21 mouse cellular contexts compared by ENCODE assay signal in genomic region chr7:117430361-117430935, GRCm38 (mm10). TPM values are rescaled to one million over a fixed set of nuclear protein-coding genes. Genes with fewer than 3 reads are reported as not detected.
A peak's percentile ranks its signal among the peaks of the same experiment; 100 is the strongest.
DNase-seq lines count a peak whose midpoint lies in the region; ATAC-seq and TF ChIP-seq lines count a peak whose summit lies in the region.
"Had no signal": no experiment of that assay in that cellular context is flagged by ENCODE, and none has a peak within 500 bp of the region (broad histone marks: within the 10 kb centered on the region; RNA-seq: fewer than 3 reads in every experiment).

No protein-coding gene starts in this region.

- H3K9me3 ChIP-seq in heart, embryonic 12.5 days (replicated peaks), result no peaks in the 10 kb centered on the region
- H3K9me3 ChIP-seq in midbrain, embryonic 11.5 days (ENCODE audit: control insufficient read depth, low read length), result no peaks in the 10 kb centered on the region
- no peaks in the 10 kb centered on the region for H3K9me3 ChIP-seq in midbrain, embryonic 13.5 days
- H3K9me3 ChIP-seq in forebrain, embryonic 11.5 days (ENCODE audit: control insufficient read depth, low read length), result no peaks in the 10 kb centered on the region
- H3K9me3 ChIP-seq: embryonic facial prominence, embryonic 12.5 days; forebrain, embryonic 13.5 days; hindbrain, embryonic 10.5 days; hindbrain, embryonic 15.5 days had no signal

- no peaks in the 10 kb centered on the region; the same call in 1 of the 2 replicates for H3K27me3 ChIP-seq in cerebellum, adult 2 months (ENCODE audit: control insufficient read depth, insufficient read depth, low read length)
- no peaks in the 10 kb centered on the region for H3K27me3 ChIP-seq in heart, embryonic 12.5 days (replicated peaks)
- H3K27me3 ChIP-seq in midbrain, embryonic 11.5 days (ENCODE audit: control insufficient read depth, insufficient read depth, low read length), result no peaks in the 10 kb centered on the region
- H3K27me3 ChIP-seq in midbrain, embryonic 13.5 days, result no peaks in the 10 kb centered on the region
- no peaks in the 10 kb centered on the region for H3K27me3 ChIP-seq in forebrain, embryonic 11.5 days (ENCODE audit: control insufficient read depth, insufficient read depth, low read length)
- H3K27me3 ChIP-seq: embryonic facial prominence, embryonic 12.5 days; forebrain, embryonic 13.5 days; hindbrain, embryonic 15.5 days had no signal

- no peaks in the 10 kb centered on the region; the same call in 1 of the 2 replicates for H3K4me1 ChIP-seq in cerebellum, adult 2 months (ENCODE audit: control insufficient read depth, insufficient read depth, low read length)
- peaks cover 52% of the 10 kb centered on the region for H3K4me1 ChIP-seq in heart, embryonic 12.5 days (replicated peaks)
- peaks cover 7% of the 10 kb centered on the region for H3K4me1 ChIP-seq in midbrain, embryonic 11.5 days (ENCODE audit: control insufficient read depth, insufficient read depth, low read length)
- peaks cover 16% of the 10 kb centered on the region for H3K4me1 ChIP-seq in midbrain, embryonic 13.5 days (replicated peaks)
- H3K4me1 ChIP-seq in forebrain, embryonic 11.5 days (replicated peaks; ENCODE audit: control insufficient read depth, insufficient read depth, low read length), result peaks cover 3% of the 10 kb centered on the region; the same call in 1 of the 2 replicates

- no peak for TF ChIP-seq POLR2A in cerebellum, adult 2 months (IDR thresholded peaks at IDR 0.05; ENCODE audit: borderline replicate concordance, insufficient read depth, low read length)

- TF ChIP-seq CTCF in cerebellum, adult 2 months (IDR thresholded peaks at IDR 0.05; ENCODE audit: borderline replicate concordance, insufficient read depth, low read depth, low read length), result no peak

- H3K9ac ChIP-seq in heart, embryonic 12.5 days, result no peak overlapping the region
- H3K9ac ChIP-seq in midbrain, embryonic 11.5 days (ENCODE audit: low read length), result no peak overlapping the region
- no peak overlapping the region for H3K9ac ChIP-seq in midbrain, embryonic 13.5 days (replicated peaks)
- no peak overlapping the region for H3K9ac ChIP-seq in forebrain, embryonic 11.5 days (ENCODE audit: low read length)
- H3K9ac ChIP-seq: embryonic facial prominence, embryonic 12.5 days; forebrain, embryonic 13.5 days; forebrain, postnatal 0 days; hindbrain, embryonic 15.5 days had no signal

- ATAC-seq in heart, embryonic 12.5 days (ENCODE audit: insufficient number of reproducible peaks, low FRiP score), result no peak
- ATAC-seq in midbrain, embryonic 11.5 days (ENCODE audit: low FRiP score), result no peak
- ATAC-seq in midbrain, embryonic 13.5 days, result no peak
- no peak for ATAC-seq in forebrain, embryonic 11.5 days (replicated peaks; ENCODE audit: low FRiP score)
- ATAC-seq: CD4-positive, CD25-positive, alpha-beta regulatory T cell, adult 4 months; forebrain, embryonic 13.5 days; forebrain, postnatal 0 days had no signal

- H3K4me2 ChIP-seq in heart, embryonic 12.5 days, result no peak overlapping the region
- H3K4me2 ChIP-seq in midbrain, embryonic 11.5 days, result no peak overlapping the region
- H3K4me2 ChIP-seq in midbrain, embryonic 13.5 days (replicated peaks), result no peak overlapping the region
- H3K4me2 ChIP-seq in forebrain, embryonic 11.5 days (ENCODE audit: low read depth, low read length, severe bottlenecking), result no peak overlapping the region
- H3K4me2 ChIP-seq: embryonic facial prominence, embryonic 12.5 days; forebrain, embryonic 13.5 days; heart, embryonic 11.5 days; hindbrain, embryonic 15.5 days had no signal

- H3K4me3 ChIP-seq in cerebellum, adult 2 months (replicated peaks; ENCODE audit: insufficient read depth, low read depth, low read length), result no peak overlapping the region
- no peak overlapping the region for H3K4me3 ChIP-seq in heart, embryonic 12.5 days
- H3K4me3 ChIP-seq in midbrain, embryonic 11.5 days (ENCODE audit: low read depth, low read length), result no peak overlapping the region
- no peak overlapping the region for H3K4me3 ChIP-seq in midbrain, embryonic 13.5 days (replicated peaks)
- no peak overlapping the region for H3K4me3 ChIP-seq in forebrain, embryonic 11.5 days (ENCODE audit: low read depth, low read length)
- H3K4me3 ChIP-seq: embryonic facial prominence, embryonic 12.5 days; forebrain, embryonic 13.5 days; hindbrain, embryonic 10.5 days; hindbrain, embryonic 15.5 days had no signal

- H3K27ac ChIP-seq in cerebellum, adult 2 months (ENCODE audit: insufficient read depth, low read length), result no peak overlapping the region
- H3K27ac ChIP-seq in heart, embryonic 12.5 days (ENCODE audit: poor library complexity, severe bottlenecking), result 0 out of 2 replicates have a peak overlapping the region, but pooled peaks have one; percentile 7
- no peak overlapping the region for H3K27ac ChIP-seq in midbrain, embryonic 11.5 days (ENCODE audit: low read depth, low read length)
- no peak overlapping the region for H3K27ac ChIP-seq in midbrain, embryonic 13.5 days
- H3K27ac ChIP-seq in forebrain, embryonic 11.5 days (ENCODE audit: low read depth, low read length), result no peak overlapping the region
- H3K27ac ChIP-seq: embryonic facial prominence, embryonic 12.5 days; forebrain, embryonic 13.5 days; hindbrain, embryonic 15.5 days had no signal

- no peaks in the 10 kb centered on the region for H3K36me3 ChIP-seq in heart, embryonic 12.5 days
- H3K36me3 ChIP-seq in midbrain, embryonic 11.5 days (ENCODE audit: control insufficient read depth, insufficient read depth, low read length), result no peaks in the 10 kb centered on the region
- no peaks in the 10 kb centered on the region for H3K36me3 ChIP-seq in midbrain, embryonic 13.5 days
- H3K36me3 ChIP-seq in forebrain, embryonic 11.5 days (ENCODE audit: control insufficient read depth, insufficient read depth, low read length), result no peaks in the 10 kb centered on the region
- H3K36me3 ChIP-seq: embryonic facial prominence, embryonic 12.5 days; G1E; hindbrain, embryonic 10.5 days; hindbrain, embryonic 15.5 days had no signal

- DNase-seq in cerebellum, postnatal 10 days, result peak; percentile 34 to 61
- no peak for DNase-seq in cerebellum, adult 2 months
- no peak for DNase-seq in heart, adult 8-10 months (ENCODE audit: low spot score)
- peak; percentile 72 for DNase-seq in midbrain, embryonic 11.5 days (ENCODE audit: low spot score, missing footprints)
- DNase-seq in forebrain, embryonic 11.5 days (ENCODE audit: low spot score), result no peak
- DNase-seq: adrenal gland, adult 8-10 months; adrenal gland, postnatal 36 days; B cell, adult 2 months; cerebellum, adult 8-10 months; cerebellum, postnatal 25 days; forebrain, postnatal 0 days; gastrocnemius, postnatal 10 days had no signal

- WGBS in cerebellum, adult 2 months, result 66% methylated on average over 5 of the region's 5 CpGs
- 81% methylated on average over 5 of the region's 5 CpGs for WGBS in heart, embryonic 12.5 days
- 95% methylated on average over 5 of the region's 5 CpGs for WGBS in midbrain, embryonic 11.5 days
- WGBS in midbrain, embryonic 13.5 days, result 94% methylated on average over 5 of the region's 5 CpGs
- 88% methylated on average over 5 of the region's 5 CpGs for WGBS in forebrain, embryonic 11.5 days

RNA-seq across cellular contexts. Expression of gene Xylt1, which starts 49.7 kb away (rescaled TPM):
- polyA plus RNA-seq in cerebellum, adult 2 months (2012; rRNA removed), result 8.0 and 8.3 TPM in 2 replicates
- polyA plus RNA-seq in heart, embryonic 12.5 days (2016; fragmentation: Nextera tagmentation; extraction: Ambion mirVana), result 1.4 and 1.5 TPM in 2 replicates
- total RNA-seq in heart, adult 8-10 months (2022), result 1 to 10 TPM; 1.6 to 2.3 (median 2.1) TPM
- 0.83 and 1.1 TPM in 2 replicates for polyA plus RNA-seq in midbrain, embryonic 11.5 days (2014; fragmentation: Nextera tagmentation; extraction: Ambion mirVana)
- 1.2 and 1.7 TPM in 2 replicates for polyA plus RNA-seq in midbrain, embryonic 13.5 days (2015; fragmentation: Nextera tagmentation; extraction: Ambion mirVana)
- polyA plus RNA-seq in forebrain, embryonic 11.5 days (2014; fragmentation: Nextera tagmentation; extraction: Ambion mirVana), result 4.6 TPM in 2 replicates
- polyA plus RNA-seq: G1E had no signal

Comparison
In these comparisons a context has a peak if more than half of its experiments do, and no peak if none do; other contexts are left out.
1. DNase-seq: peak in cerebellum, postnatal 10 days (2 of 2) and midbrain, embryonic 11.5 days (single experiment); none in cerebellum, adult 2 months (0 of 2), heart, adult 8-10 months (single experiment) and forebrain, embryonic 11.5 days (single experiment).